Mouse (Mus musculus): ENCODE results near the gene Adra2c. TPM values are rescaled to one million over a fixed set of nuclear protein-coding genes. Genes with fewer than 3 reads are reported as not detected.

Gene Adra2c
- polyA plus RNA-seq, 1 experiment from 2014 or later, result 0.09 TPM

GRCm38 (mm10) chr5:35309853-35310252 is 31.7 kb downstream of the Adra2c start:
- DNase-seq (ENCODE audit: low spot score), result no peak

GRCm38 (mm10) chr5:35311738-35312250 is 33.7 kb downstream of the Adra2c start:
- no peak for DNase-seq (ENCODE audit: low spot score)

- no peak for DNase-seq (ENCODE audit: low spot score)
These were observed 35.2 kb downstream of the Adra2c start for GRCm38 (mm10) chr5:35313231-35313821.

GRCm38 (mm10) chr5:35313826-35314586 is 35.9 kb downstream of the Adra2c start:
- no peak for DNase-seq (ENCODE audit: low spot score)

- DNase-seq (ENCODE audit: low spot score), result no peak
These were observed 36.5 kb downstream of the Adra2c start for GRCm38 (mm10) chr5:35314629-35315028.

- no peak for DNase-seq (ENCODE audit: low spot score)
These were observed 37.1 kb downstream of the Adra2c start for GRCm38 (mm10) chr5:35315204-35315603.

GRCm38 (mm10) chr5:35320650-35321049 is 42.5 kb downstream of the Adra2c start:
- no peak for DNase-seq (ENCODE audit: low spot score)

GRCm38 (mm10) chr5:35330822-35331221 is 52.7 kb downstream of the Adra2c start:
- DNase-seq (ENCODE audit: low spot score), result no peak

Other genes with a start within 250 kb of the Adra2c start
- 1.1 and 1.7 TPM in 2 replicates for gene Hgfac, start 236.8 kb upstream of the Adra2c start, polyA plus RNA-seq (2015; fragmentation: Nextera tagmentation; extraction: Ambion mirVana)
- gene Dok7, start 221.6 kb upstream of the Adra2c start, polyA plus RNA-seq (2015; fragmentation: Nextera tagmentation; extraction: Ambion mirVana), result 0.12 and 0.22 TPM in 2 replicates
- 76.2 and 89.0 TPM in 2 replicates for gene Lrpap1, start 172.6 kb upstream of the Adra2c start, polyA plus RNA-seq (2015; fragmentation: Nextera tagmentation; extraction: Ambion mirVana)
- 0.14 TPM in 1 of 2 replicates, not detected in the other for gene Hmx1, start 110.8 kb downstream of the Adra2c start, polyA plus RNA-seq (2015; fragmentation: Nextera tagmentation; extraction: Ambion mirVana)
- gene Cpz, start 247.4 kb downstream of the Adra2c start, polyA plus RNA-seq (2015; fragmentation: Nextera tagmentation; extraction: Ambion mirVana), result 0.60 and 0.72 TPM in 2 replicates